Mouse (Mus musculus) small intestine, adult 2 months (tissue): ENCODE measurements around the gene Itpkc.

Experiments
- CTCF ChIP-seq: fragments of 200-500 bp; IDR thresholded peaks from 2 replicates; pipeline ENCODE4 v1.5.1; 2012; ENCODE audit warnings: low read depth, mild to moderate bottlenecking, control low read depth, inconsistent platforms, low read length, moderate library complexity, mixed read lengths; ENCODE audit not compliant: insufficient replicate concordance, insufficient read length; ENCODE audit errors: extremely low read depth
- POLR2A ChIP-seq: fragments of 200-500 bp; IDR thresholded peaks from 2 replicates; pipeline ENCODE4 v1.6.1; 2012; ENCODE audit warnings: low read depth, mild to moderate bottlenecking, control low read depth, inconsistent platforms, low read length, moderate library complexity

DNA sequence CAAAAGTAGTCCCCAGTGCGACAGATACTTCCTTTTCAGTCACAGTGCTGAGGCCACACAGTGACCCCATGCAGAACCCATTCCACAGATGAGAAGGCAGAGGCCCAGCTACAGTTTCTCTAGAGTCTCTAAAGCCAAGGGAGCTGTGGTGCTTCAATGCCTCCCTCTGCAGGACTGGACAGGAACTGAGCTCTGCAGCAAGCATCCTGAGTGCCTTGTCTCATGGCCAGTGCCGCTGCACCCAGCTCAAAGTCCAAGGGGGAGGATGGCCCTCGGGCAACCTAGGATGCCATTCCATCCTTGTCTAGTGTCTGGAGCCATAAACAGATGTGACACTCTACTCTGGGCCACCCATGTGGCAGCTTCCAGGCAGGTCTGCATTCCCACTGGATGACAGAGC lies 27.3 kb upstream of the Itpkc start:
- peak; percentile 64 for TF ChIP-seq CTCF
- TF ChIP-seq POLR2A = no peak
